Mouse (Mus musculus) hindbrain, embryonic 11.5 days (tissue): ENCODE measurements around the gene Prnp. TPM values are rescaled to one million over a fixed set of nuclear protein-coding genes. Genes with fewer than 3 reads are reported as not detected.

ENCODE experiments used
- ATAC-seq: fragments of 200-750 bp; cut with Nextera tagmentation; 2 replicates; pipeline ENCODE4 v1.8.0; 2017; ENCODE audit warnings: mild to moderate bottlenecking, moderate TSS enrichment, moderate library complexity; ENCODE audit not compliant: low FRiP score
- DNase-seq: peaks from one replicate; pipeline ENCODE4 v3.0.0-alpha.2; 2015; ENCODE audit warnings: low spot score
- H3K27ac ChIP-seq: fragments of 300-500 bp; sonication (generic); 2 replicates; pipeline ENCODE4 v1.5.1; 2014; ENCODE audit warnings: mild to moderate bottlenecking, low read depth, low read length
- H3K27me3 ChIP-seq: fragments of 300-500 bp; sonication (generic); 2 replicates; pipeline ENCODE4 v1.6.1; 2014; ENCODE audit warnings: mild to moderate bottlenecking, low read length, moderate library complexity, mixed read lengths; ENCODE audit not compliant: control insufficient read depth, insufficient read depth
- H3K36me3 ChIP-seq: fragments of 300-500 bp; sonication (generic); 2 replicates; pipeline ENCODE4 v1.6.1; 2014; ENCODE audit warnings: mild to moderate bottlenecking, low read length, moderate library complexity, mixed read lengths; ENCODE audit not compliant: control insufficient read depth, insufficient read depth
- H3K4me1 ChIP-seq: fragments of 300-500 bp; sonication (generic); replicated peaks from 2 replicates; pipeline ENCODE4 v1.6.1; 2014; ENCODE audit warnings: low read length, mixed read lengths; ENCODE audit not compliant: control insufficient read depth, insufficient read depth
- H3K4me2 ChIP-seq: fragments of 300-500 bp; sonication (generic); replicated peaks from 2 replicates; pipeline ENCODE4 v1.6.1; 2014; ENCODE audit warnings: mild to moderate bottlenecking, low read depth, low read length
- H3K4me3 ChIP-seq: fragments of 300-500 bp; sonication (generic); 2 replicates; pipeline ENCODE4 v1.5.1; 2014; ENCODE audit warnings: low read depth, low read length
- H3K9ac ChIP-seq: fragments of 300-500 bp; sonication (generic); 2 replicates; pipeline ENCODE4 v1.6.1; 2014; ENCODE audit warnings: low read depth, low read length
- H3K9me3 ChIP-seq: fragments of 300-500 bp; sonication (generic); 2 replicates; pipeline ENCODE4 v1.6.1; 2016; ENCODE audit warnings: low read length; ENCODE audit not compliant: control insufficient read depth
- WGBS: fragments of 180-500 bp; shearing (Covaris S2); extraction: QIAGEN DNeasy Blood & Tissue Kit; methylation state at CpG from one replicate; pipeline ENCODE4 v1.1.7; 2014; 5-methylcytosine and 5-hydroxymethylcytosine counted together
- polyA plus RNA-seq: library from polyadenylated mRNA; unstranded; fragments of >200 nt; fragmentation: Nextera tagmentation; extraction: Ambion mirVana; gene quantifications from 2 replicates; pipeline ENCODE4 v1.2.1, GENCODE M21; 2014

The Prnp gene
- polyA plus RNA-seq, 1 experiment from 2014 or later = 35.1 TPM

- H3K4me3 ChIP-seq = no peak overlapping the region
- no peak overlapping the region for H3K27ac ChIP-seq
Observed at GRCm38 (mm10) chr2:131911341-131911740, 1.6 kb downstream of the Prnp start.

GRCm38 (mm10) chr2:131912526-131913258 is 3.0 kb downstream of the Prnp start:
- Histone ChIP-seq H3K4me3 (no peak overlapping the region), H3K9me3 (no peaks in the 10 kb centered on the region), H3K4me2 (no peak overlapping the region), H3K36me3 (no peaks in the 10 kb centered on the region), H3K27me3 (no peaks in the 10 kb centered on the region), H3K9ac (no peak overlapping the region), H3K27ac (no peak overlapping the region), H3K4me1 (no peaks in the 10 kb centered on the region)
- ATAC-seq (no peak), DNase-seq (no peak)
- WGBS = 84% methylated on average over 8 of the region's 8 CpGs

More at GRCm38 (mm10) chr2:131911341-131911740, 1.6 kb downstream of the Prnp start:
- peak overlapping the region; percentile 81 for H3K4me2 ChIP-seq
- H3K36me3 ChIP-seq = no peaks in the 10 kb centered on the region
- DNase-seq = no peak
- H3K9ac ChIP-seq = no peak overlapping the region
- ATAC-seq = no peak
- no peaks in the 10 kb centered on the region for H3K9me3 ChIP-seq
- WGBS = 49% methylated on average over 4 of the region's 4 CpGs
- H3K27me3 ChIP-seq = no peaks in the 10 kb centered on the region
- H3K4me1 ChIP-seq = no peaks in the 10 kb centered on the region

GRCm38 (mm10) chr2:131932275-131932902 is 22.7 kb downstream of the Prnp start:
- no peaks in the 10 kb centered on the region for H3K4me1 ChIP-seq
- 82% methylated on average over 7 of the region's 7 CpGs for WGBS
- H3K36me3 ChIP-seq = no peaks in the 10 kb centered on the region
- no peak for ATAC-seq
- no peak overlapping the region for H3K4me3 ChIP-seq
- H3K4me2 ChIP-seq = no peak overlapping the region
- H3K9ac ChIP-seq = no peak overlapping the region
- no peak for DNase-seq
- no peaks in the 10 kb centered on the region for H3K9me3 ChIP-seq
- H3K27me3 ChIP-seq = no peaks in the 10 kb centered on the region
- H3K27ac ChIP-seq = no peak overlapping the region

- H3K4me3 ChIP-seq = no peak overlapping the region
- H3K4me2 ChIP-seq = no peak overlapping the region
- ATAC-seq (no peak), DNase-seq (no peak)
- WGBS = 47% methylated on average over 6 of the region's 6 CpGs
- H3K9ac ChIP-seq = no peak overlapping the region
- no peak overlapping the region for H3K27ac ChIP-seq
- H3K36me3 ChIP-seq = no peaks in the 10 kb centered on the region
- H3K9me3 ChIP-seq = no peaks in the 10 kb centered on the region
- H3K27me3 ChIP-seq = no peaks in the 10 kb centered on the region
- no peaks in the 10 kb centered on the region for H3K4me1 ChIP-seq
Observed at GRCm38 (mm10) chr2:131933013-131933412, 23.3 kb downstream of the Prnp start.

GRCm38 (mm10) chr2:131933598-131933997 is 23.9 kb downstream of the Prnp start:
- H3K9me3 ChIP-seq = no peaks in the 10 kb centered on the region
- no peak overlapping the region for H3K4me3 ChIP-seq
- H3K9ac ChIP-seq = no peak overlapping the region
- H3K36me3 ChIP-seq = no peaks in the 10 kb centered on the region
- no peak overlapping the region for H3K4me2 ChIP-seq
- DNase-seq = no peak
- ATAC-seq = no peak
- no peaks in the 10 kb centered on the region for H3K4me1 ChIP-seq
- H3K27me3 ChIP-seq = no peaks in the 10 kb centered on the region
- 68% methylated on average over 3 of the region's 3 CpGs for WGBS
- H3K27ac ChIP-seq = no peak overlapping the region

GRCm38 (mm10) chr2:131934243-131934642 is 24.5 kb downstream of the Prnp start:
- H3K27ac ChIP-seq = no peak overlapping the region

GRCm38 (mm10) chr2:131935390-131936105 is 25.8 kb downstream of the Prnp start:
- H3K9ac ChIP-seq = no peak overlapping the region
- DNase-seq = no peak
- no peak for ATAC-seq
- H3K4me3 ChIP-seq = no peak overlapping the region
- H3K9me3 ChIP-seq = no peaks in the 10 kb centered on the region
- H3K36me3 ChIP-seq = no peaks in the 10 kb centered on the region
- H3K4me2 ChIP-seq = no peak overlapping the region
- H3K4me1 ChIP-seq = no peaks in the 10 kb centered on the region
- no peak overlapping the region for H3K27ac ChIP-seq
- no peaks in the 10 kb centered on the region for H3K27me3 ChIP-seq
- WGBS = 88% methylated on average over 10 of the region's 10 CpGs

More at GRCm38 (mm10) chr2:131934243-131934642, 24.5 kb downstream of the Prnp start:
- H3K4me2 ChIP-seq = no peak overlapping the region
- no peaks in the 10 kb centered on the region for H3K9me3 ChIP-seq
- DNase-seq = no peak
- H3K27me3 ChIP-seq = no peaks in the 10 kb centered on the region
- H3K4me1 ChIP-seq = no peaks in the 10 kb centered on the region
- no peak overlapping the region for H3K9ac ChIP-seq
- 80% methylated on average over 2 of the region's 2 CpGs for WGBS
- no peak overlapping the region for H3K4me3 ChIP-seq
- no peak for ATAC-seq
- H3K36me3 ChIP-seq = no peaks in the 10 kb centered on the region

GRCm38 (mm10) chr2:131936410-131936809 is 26.7 kb downstream of the Prnp start:
- Histone ChIP-seq H3K27ac (no peak overlapping the region), H3K9ac (no peak overlapping the region), H3K36me3 (no peaks in the 10 kb centered on the region), H3K4me1 (no peaks in the 10 kb centered on the region), H3K4me2 (no peak overlapping the region), H3K4me3 (no peak overlapping the region), H3K9me3 (no peaks in the 10 kb centered on the region), H3K27me3 (no peaks in the 10 kb centered on the region)
- ATAC-seq (no peak), DNase-seq (no peak)
- 94% methylated on average over 10 of the region's 10 CpGs for WGBS
